Mouse (Mus musculus) embryo, embryonic 9.5 days (tissue): ENCODE measurements at regions not wholly inside any gene's neighbourhood (a gene's known extent, or its start where the extent isn't known, plus 50 kb on each side); places are given as distances from the start of the nearest gene placed in this dataset.

Experiments used
- DNase-seq: peaks from one replicate; pipeline ENCODE4 v3.0.0-alpha.2; 2017; ENCODE audit errors: extremely low spot score

DNA sequence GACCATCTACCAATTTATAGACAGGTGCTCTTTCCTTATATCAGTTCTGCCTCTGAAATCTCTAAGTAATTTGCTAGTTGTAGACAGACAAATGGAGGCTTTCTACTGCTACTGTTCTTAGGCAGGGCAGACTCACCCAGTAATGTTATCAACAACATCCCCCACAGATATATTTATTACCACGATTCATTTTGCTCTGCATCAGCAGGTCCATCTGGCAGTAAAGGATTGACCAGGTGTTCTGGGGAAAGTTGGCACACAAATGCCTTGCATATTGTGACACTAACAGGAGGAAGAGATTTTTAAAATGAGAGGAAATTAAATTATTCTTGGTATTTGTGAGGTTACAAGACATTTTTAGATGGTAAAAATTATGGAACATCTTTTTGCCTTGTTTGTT lies 627.3 kb upstream of the Tmprss15 start:
- no peak for DNase-seq

DNA sequence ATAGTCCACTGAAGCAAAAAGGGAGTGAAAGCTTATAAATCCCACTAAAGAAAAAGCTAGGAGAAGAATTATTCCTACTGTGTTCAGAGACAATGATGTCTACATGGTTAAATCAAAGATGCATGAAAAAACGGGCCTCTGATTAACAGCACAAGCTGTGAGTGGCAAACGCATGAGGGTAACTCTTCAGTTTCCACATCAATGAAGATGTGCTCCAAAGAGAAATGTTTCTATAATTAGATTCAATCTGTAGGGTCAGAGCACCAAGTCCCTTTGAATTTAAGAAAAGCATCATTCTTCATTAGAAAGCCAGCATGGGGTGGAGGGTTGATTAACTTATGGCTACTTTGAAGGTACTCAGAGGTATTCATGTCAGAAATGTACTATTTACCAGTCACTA lies 601.5 kb upstream of the Tmprss15 start:
- no peak for DNase-seq

DNA sequence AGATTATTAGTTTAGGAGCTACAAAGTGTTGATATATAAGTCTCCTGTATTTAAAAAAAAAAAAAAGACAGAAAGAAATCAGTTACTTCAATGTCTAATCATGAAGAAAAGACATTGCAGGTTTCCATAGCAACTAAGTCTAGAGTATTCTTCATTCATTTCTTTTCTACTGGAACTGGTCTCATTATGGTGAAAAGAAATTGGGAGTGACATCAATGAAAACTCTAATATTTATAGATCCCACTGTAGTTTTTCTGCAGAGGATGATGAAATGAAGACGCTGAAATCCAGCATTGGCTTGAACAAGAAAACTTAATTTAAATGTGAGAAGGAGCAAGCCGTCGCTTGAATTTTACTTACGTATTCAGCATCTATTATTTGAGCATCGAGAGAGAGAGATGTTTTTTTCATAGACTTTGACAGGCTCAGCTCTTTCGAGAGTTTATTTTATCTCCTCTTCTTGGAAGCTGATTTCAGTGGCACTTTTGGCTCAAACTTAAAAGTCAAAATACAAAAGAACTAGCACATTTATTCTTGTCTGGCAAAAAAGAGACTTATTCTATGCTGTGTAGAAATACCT lies 560.4 kb upstream of the Tmprss15 start:
- DNase-seq: no peak

DNA sequence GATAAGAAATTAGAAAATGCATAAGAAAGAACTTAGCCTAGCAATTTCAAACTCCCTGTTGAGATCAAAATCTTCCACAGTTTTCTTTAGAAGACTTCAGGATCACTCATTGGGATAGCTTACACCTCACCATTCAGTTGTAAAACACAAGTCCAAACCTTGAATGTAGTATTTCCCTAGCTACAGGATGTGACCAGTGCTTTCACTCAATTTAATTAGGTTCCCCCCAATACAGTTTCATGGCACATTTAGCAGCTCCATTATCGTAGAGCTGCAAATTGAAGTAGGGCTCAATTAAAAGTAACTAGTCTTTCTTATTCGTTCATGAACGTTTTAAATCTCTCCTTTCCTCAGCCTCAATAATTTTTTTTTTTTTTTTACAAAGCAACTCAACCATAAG lies 550.0 kb upstream of the Tmprss15 start:
- no peak for DNase-seq

DNA sequence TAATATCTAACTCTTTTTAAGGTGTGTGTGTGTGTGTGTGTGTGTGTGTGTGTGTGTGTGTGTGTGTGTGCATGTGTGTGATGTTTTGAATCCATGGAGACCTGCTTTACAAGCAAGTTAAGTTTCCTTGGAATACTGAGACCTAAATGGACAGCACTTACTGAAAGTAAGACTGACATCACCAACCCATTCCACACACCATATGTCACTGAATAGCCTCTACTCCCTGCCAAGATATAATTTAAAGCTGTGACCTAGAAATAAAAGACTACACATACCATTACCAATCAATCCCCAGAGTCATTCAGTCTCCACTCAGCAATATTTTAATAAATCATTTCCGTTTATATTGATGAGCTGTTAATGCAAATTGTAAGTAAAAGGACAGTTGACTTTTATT lies 536.2 kb upstream of the Tmprss15 start:
- DNase-seq: no peak

DNA sequence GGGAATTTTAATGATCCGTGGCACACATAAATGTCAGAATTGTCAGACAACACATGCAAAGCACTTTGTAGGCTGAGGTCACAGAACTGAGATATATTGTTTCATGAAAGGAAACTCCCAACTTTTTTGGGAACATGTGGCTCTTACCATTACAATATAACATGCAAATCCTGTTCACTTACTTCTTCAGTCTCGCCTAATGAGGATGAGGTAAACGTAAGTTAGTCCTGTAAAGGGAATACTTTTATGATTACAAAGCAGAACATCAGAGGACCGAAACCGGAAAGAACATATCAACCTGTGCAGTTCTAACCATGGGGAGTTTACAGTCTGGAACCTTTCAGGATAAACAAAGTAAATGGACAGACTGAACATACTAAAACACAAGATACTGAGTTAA lies 520.1 kb upstream of the Tmprss15 start:
- DNase-seq: no peak

DNA sequence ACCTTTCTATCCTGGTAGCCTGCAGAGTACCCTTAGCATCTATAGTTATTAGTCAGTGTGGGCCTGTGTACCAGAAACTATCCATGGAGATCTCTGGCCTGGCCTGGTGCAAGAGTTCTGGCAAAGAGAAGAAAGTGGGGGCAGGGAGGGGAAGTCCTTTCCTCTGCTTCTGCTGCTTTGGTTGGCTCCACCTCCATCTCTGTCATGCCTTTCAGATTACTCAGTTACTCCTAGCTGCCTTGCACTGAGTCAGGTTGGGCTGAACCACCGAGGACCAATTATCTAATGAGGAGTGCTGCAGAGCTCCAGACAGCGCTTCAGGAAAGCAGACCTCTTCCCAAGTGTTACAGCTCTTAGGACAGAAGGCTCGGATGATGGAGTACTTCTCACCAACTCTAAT lies 500.0 kb upstream of the Tmprss15 start:
- DNase-seq: no peak

DNA sequence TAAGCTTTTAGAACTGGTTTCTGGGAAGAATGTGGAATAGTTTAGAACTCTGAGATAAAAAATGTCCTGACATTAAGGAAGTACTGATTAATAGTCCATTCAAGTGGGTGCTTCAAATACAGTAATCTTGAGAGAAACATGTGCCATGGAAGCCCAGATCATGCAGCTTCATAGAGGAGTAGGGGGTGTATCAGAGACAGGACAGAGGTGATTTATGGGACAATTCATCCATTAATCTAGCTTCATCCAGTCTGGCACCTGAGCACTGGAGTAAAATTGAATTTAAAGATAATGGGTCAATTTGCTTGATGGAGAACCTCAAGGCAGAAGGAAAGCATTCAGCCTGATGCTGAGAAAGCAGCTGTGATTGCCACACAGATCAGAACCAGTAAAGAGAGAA lies 494.8 kb upstream of the Tmprss15 start:
- no peak for DNase-seq

DNA sequence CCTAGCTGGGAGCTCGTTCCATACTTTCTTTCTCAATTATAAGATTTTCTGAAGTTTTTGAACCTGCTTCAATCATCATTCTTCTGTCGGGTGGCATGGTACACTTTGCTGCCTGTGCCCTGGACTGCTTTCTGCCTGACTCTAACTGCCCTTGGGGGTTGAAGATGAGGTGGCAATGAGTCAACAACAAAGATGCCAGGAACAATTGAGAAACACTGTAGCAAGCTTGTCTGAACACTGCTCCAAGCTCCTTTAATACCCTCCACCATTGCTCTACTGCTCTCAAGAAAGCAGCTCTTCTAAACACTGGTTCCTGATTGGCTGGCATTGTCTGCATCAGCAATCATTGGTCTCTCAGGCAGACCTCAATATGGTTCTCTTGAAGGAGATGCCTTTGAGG lies 480.0 kb upstream of the Tmprss15 start:
- DNase-seq: no peak

DNA sequence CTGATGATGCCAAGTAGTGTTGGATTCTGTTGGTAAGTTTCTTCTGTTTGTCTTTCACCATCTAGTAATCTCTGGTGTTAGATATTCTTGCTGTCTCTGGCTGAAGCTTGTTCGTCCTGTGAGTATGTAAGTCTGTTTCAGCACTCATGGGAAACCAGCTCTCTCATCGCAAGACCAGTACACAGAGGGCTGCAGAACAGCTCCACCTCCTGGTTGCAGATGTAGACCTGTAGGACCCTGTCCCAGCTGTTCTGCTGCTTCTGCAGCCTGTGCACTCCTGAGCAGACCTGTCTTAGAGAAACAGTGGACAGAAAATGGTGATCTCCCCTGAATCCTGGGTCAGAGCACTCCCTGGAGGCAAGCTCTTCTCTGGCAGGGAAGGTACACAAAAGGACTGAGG lies 443.5 kb upstream of the Tmprss15 start:
- DNase-seq: no peak

DNA sequence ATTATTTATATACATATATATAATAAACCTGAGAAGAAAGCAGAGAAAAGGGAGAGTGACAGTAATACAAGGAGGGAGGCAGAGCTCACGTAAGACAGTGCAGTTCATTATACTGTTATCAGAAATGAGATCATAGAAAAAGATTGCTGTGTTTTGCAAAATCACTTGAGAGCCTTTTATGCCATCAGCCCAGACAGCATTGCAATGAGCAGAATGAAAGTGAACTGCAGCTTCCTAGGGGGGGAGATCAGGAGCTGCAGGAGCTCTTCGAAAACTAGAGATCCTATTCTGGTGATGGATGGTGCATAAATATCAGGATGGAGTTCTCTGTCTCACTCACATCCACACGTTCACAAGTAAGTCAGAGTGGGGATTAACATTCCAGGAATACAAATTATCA lies 401.6 kb upstream of the Tmprss15 start:
- DNase-seq: no peak

DNA sequence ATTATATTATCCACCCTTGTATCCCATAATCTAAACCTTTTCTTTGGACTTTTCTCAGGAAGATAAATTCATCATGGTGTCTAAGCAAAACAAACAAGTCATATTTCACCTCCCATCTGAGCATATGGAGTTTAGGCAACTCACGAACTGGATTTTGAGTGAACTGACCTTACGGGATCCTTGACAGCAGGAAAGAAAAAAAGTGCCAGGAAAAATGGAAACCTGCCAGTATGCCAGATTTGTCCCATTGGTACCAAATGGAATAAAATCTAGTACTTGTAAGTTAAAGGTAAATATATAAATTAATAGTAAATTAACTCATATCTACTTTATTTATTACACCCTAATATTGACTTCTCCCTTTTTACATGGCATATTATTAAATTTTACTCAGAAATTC lies 360.0 kb upstream of the Tmprss15 start:
- no peak for DNase-seq

DNA sequence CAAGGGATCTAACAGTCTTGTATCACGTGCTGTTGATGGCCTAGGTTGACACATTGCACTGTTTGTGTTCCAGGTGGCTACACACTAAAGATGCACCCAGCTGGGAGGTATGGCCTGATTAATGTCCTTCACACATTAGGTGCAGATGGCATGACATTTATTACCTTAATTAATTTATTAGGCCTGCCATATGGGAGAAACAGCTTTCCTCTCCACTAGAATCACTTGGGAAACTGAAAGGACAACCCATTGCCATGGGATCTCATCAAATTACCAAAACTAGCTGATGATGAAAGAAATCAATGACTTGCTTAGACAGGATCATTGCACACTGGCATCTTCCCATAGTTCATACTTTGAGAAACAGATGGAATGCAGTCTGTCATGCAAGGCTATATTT lies 358.8 kb upstream of the Tmprss15 start:
- DNase-seq: peak; percentile 6

DNA sequence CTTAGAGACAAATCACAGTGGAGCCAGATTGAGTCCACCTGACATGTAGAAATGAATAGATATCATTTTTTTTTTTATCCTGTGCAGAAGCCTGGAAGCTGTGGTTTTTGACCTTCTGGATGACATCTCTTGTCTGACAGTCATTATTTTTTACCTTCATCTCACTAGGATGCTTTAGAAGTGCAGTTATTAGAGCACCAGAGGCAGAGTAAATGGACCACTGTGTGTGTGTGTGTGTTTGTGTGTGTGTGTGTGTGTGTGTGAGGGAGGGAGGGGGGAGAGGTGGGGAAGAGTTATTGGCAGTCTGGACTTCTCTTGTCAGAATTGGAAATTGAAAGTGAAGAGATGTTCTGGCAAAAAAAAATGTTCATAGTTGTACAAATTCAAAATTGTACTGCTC lies 316.5 kb upstream of the Tmprss15 start:
- DNase-seq: no peak

DNA sequence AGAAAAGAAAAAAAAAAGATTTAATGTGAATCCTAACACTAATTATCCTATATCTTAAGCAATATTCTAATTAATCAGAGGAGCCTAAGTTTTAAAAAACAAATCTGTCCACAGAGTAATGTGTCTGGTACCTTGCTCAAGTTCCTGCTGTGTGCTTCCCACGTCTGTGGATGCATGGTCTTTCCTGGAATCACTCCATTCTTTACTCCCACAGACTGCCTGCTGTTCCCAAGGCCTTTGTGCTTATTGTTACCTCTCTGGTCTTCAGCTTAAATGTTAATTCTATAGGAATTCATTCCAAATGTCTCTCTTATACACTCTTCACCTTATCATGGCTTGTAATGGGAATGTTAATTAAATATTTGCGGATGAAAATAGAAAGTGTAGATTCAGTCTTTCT lies 315.3 kb upstream of the Tmprss15 start:
- no peak for DNase-seq

DNA sequence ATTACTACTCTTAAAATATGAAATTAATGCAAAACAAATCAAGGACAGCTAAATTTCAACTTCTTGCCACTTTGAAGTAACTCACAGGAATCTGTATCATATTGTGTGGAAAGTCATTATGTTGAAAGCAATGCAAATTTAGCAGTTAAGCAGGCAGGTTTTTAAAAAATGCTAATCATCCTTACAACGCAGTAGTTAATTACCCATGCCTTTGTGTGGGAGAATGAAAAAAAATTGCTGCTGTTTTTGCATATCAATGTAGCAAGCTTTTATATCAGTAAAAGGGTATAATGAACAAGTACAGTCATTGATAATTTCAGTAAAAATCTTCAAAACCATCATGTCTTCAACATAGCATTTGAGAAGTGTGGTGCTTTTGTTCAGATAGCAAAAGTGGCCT lies 313.2 kb upstream of the Tmprss15 start:
- no peak for DNase-seq

DNA sequence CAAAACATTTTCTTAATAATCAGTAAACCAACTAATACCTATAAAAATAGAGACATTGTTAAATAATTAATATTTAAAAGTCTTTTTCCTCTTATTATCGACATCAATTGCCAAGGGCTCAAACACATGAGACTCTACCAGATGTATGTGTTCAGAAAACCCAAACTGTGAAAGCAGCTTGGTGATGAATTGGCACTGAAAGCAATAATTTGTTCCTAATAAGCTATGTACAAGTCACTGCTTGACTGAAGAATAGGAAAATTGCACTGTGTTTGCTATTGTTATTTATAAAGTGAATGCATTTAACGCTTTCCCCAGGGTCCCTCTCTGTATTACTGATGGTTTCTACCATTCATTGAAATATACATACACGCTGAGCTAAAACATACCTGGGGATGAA lies 309.2 kb upstream of the Tmprss15 start:
- DNase-seq: no peak

DNA sequence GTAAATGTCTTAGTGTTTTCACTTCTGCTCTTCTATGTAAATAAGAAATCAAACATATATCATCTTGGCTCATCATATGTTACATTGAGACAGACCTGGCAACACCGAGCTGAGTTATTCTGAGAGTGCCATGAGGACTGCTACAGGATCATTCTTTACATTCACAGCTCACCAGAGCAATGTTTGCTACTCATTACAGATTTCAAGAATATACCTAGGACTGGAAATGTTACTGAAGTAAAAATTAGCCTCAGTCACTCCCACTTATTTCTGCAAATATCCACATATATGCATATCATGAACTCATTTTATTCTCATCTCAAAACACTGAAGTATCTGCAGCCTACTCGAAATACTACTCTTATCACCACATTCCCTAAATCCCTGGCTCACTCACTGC lies 307.6 kb upstream of the Tmprss15 start:
- no peak for DNase-seq

DNA sequence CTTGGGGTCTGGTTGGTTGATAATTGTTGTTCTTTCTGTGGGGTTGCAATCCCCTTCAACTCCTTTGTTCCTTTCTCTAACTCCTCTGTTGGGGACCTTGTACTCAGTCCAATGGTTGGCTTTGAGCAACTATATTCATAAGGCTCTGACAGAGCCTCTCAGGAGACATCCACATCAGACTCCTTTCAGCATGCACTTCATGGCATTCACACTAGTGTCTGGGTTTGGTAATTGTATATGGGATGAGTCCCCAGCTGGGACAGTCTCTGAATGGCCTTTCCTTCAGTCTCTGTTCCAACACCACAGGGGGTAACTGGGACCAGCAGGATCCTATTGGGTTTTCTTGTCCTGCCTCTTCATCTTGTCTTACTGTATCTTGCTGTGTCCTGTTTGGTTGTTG lies 303.5 kb upstream of the Tmprss15 start:
- no peak for DNase-seq

DNA sequence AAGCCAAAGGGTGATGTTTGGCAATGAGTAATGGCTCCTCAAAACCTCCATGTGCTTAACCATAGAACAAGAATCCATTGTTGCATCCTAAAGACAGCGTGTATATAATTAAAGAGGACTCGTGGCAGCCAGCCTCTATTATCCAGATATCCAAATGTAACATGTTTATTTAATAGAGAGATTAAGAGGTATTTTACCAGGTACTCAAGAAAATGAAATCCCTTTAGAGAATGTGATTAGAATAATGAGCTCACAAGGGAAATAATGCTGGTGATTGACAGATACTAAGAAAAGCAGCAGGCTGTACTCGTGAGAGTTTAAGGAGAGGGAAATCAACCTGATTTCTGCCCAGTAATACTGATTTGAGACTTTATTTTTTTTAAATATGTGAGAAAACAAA lies 295.5 kb upstream of the Tmprss15 start:
- DNase-seq: no peak

DNA sequence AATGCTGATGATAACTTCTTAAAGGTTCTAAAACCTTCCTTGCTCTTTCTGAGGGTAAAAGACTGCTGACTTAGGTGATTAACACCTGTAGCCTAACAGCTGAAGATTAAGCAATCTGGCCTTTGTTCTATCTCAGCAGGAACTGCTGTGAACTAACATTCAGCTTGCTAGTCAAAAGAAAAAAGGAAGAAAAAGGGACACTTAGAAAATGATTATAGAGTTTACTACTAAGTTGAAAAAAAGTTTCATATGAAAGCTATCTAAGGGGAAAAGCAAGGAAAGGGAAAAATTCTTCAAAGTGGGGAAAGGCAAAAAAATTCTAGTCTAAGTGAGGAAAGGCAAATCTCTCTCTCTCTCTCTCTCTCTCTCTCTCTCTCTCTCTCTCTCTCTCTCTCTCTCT lies 259.2 kb upstream of the Tmprss15 start:
- DNase-seq: no peak

DNA sequence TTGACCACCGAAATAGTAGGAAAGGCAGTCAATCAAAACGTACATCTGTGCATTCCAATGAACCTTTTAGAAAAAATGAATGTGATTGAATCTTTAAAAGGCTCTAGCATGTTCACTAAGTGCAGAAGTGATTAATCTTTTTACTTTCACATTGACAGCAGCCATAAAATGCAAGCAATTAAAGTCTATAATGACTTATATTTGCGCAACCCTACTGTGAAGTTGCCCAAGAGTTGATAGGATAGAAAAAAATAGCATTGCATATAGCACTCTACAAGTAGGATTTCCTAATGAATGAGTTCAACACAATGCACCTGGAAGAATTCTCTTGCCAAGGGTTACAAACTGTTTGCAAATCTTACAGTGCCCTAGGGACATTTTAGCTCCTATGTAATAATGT lies 251.6 kb upstream of the Tmprss15 start:
- no peak for DNase-seq

DNA sequence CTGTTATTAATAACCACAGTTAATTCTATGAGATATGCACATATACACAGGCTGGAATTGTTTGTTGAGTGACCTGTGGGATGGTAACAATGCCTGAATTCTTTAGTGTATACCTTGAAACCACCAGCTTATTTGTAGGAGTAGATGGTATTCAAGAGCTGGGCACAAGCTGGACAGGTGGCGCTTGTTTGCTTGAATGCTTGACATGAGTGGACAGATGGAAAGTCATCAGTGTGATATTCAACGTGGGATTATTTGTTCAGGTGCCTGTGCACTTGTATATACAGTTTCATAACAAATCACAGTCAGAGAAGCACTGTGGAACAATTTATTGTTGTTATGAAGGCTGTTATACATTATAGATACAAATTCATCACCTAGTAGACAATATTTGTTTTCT lies 245.5 kb upstream of the Tmprss15 start:
- DNase-seq: no peak

DNA sequence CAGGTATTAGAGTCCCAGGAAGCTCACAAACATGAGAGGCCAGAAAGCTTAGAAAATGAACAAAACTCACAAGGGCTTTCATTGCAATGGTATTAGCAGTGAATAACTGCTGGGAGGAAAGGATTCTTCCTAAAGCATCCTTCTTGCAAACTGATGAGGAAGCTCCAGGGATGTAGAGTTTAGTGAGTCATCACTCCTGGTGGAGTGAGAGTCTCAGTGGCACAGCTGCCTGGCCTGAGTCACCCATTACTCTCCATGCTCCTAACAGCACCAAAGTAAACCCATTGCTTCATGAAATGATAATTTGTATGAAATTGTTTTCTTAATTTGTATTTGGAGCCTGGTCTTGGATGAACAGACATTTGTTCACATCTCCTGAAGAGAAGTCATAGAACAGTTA lies 245.1 kb upstream of the Tmprss15 start:
- DNase-seq: no peak

DNA sequence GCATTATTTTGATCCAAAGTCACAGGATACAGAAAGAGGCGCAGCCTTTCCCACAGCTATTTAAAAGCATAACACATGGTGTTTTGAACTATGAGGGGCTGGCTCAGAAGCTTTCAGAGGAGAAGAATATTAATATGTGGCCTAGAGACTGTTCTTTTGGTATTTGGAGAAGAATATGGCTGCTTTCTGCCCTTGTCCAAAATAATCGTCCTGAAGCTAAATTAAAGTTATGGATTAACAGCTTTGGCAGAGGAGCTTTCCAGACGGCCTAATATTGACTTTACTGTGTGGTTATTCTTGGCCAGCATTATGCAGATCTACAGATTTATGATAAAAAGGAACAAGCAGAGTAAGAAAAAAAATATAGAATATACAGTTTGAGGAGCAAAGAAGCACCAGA lies 222.4 kb upstream of the Tmprss15 start:
- no peak for DNase-seq
